ENCODE assay signal across 9 mouse cellular contexts in genomic region chr6:28834046-28834445, GRCm38 (mm10). TPM values are rescaled to one million over a fixed set of nuclear protein-coding genes. Genes with fewer than 3 reads are reported as not detected.
DNase-seq lines count a peak whose midpoint lies in the region; ATAC-seq and TF ChIP-seq lines count a peak whose summit lies in the region.
"Had no signal": no experiment of that assay in that cellular context is flagged by ENCODE, and none has a peak within 500 bp of the region (broad histone marks: within the 10 kb centered on the region; RNA-seq: fewer than 3 reads in every experiment).

No protein-coding gene starts in this region.

- WGBS in forebrain, embryonic 14.5 days, result 37% methylated on average over 2 of the region's 2 CpGs
- WGBS in limb, embryonic 12.5 days, result 45% methylated on average over 2 of the region's 2 CpGs

- H3K4me2 ChIP-seq in forebrain, embryonic 14.5 days (ENCODE audit: low read length), result peak overlapping the region; percentile 96
- peak overlapping the region; percentile 100 for H3K4me2 ChIP-seq in limb, embryonic 12.5 days

- DNase-seq in layer of hippocampus, adult 2 months (ENCODE audit: low spot score in 2 of 2), result no peak
- DNase-seq in layer of hippocampus, postnatal 36 days, result no peak
- DNase-seq in forebrain, embryonic 14.5 days (ENCODE audit: low spot score), result no peak
- peak; percentile 38 for DNase-seq in retina, postnatal 1 day
- no peak for DNase-seq in right cerebral cortex, postnatal 36 days (ENCODE audit: low spot score in 2 of 2)
- DNase-seq: lung, adult 18-20 months had no signal

- H3K9ac ChIP-seq in forebrain, embryonic 14.5 days (ENCODE audit: low read length), result peak overlapping the region; percentile 92; the same call in 1 of the 2 replicates
- no peak overlapping the region for H3K9ac ChIP-seq in limb, embryonic 12.5 days (replicated peaks)

- 0 out of 2 replicates have a peak, but pooled peaks cover 8% of the 10 kb centered on the region for H3K36me3 ChIP-seq in forebrain, embryonic 14.5 days (ENCODE audit: control insufficient read depth, insufficient read depth, low read length)
- H3K36me3 ChIP-seq in limb, embryonic 12.5 days, result peaks cover 6% of the 10 kb centered on the region; the same call in 1 of the 2 replicates

- no peaks in the 10 kb centered on the region for H3K9me3 ChIP-seq in forebrain, embryonic 14.5 days (replicated peaks; ENCODE audit: control insufficient read depth, low read length)
- no peaks in the 10 kb centered on the region for H3K9me3 ChIP-seq in limb, embryonic 12.5 days

- H3K4me3 ChIP-seq in layer of hippocampus, adult 2 months, result peak overlapping the region; percentile 73
- H3K4me3 ChIP-seq in forebrain, embryonic 14.5 days (ENCODE audit: low read depth, low read length), result peak overlapping the region; percentile 74
- H3K4me3 ChIP-seq in limb, embryonic 12.5 days (replicated peaks), result peak overlapping the region; percentile 67; the same call in 1 of the 2 replicates

- no peaks in the 10 kb centered on the region for H3K27me3 ChIP-seq in forebrain, embryonic 14.5 days (replicated peaks; ENCODE audit: control insufficient read depth, insufficient read depth, low read length)
- peaks cover 59% of the 10 kb centered on the region for H3K27me3 ChIP-seq in limb, embryonic 12.5 days

- peaks cover 22% of the 10 kb centered on the region for H3K4me1 ChIP-seq in forebrain, embryonic 14.5 days (ENCODE audit: control insufficient read depth, insufficient read depth, low read length)
- peaks cover 25% of the 10 kb centered on the region for H3K4me1 ChIP-seq in limb, embryonic 12.5 days (replicated peaks)

- TF ChIP-seq CTCF in layer of hippocampus, adult 2 months (conservative IDR thresholded peaks at IDR 0.05), result no peak

- ATAC-seq in forebrain, embryonic 14.5 days, result no peak
- no peak for ATAC-seq in limb, embryonic 12.5 days (ENCODE audit: insufficient number of reproducible peaks, insufficient read depth, low FRiP score, low TSS enrichment, low read depth)
- no peak for ATAC-seq in activated CD4-positive, CD25-positive, alpha-beta regulatory T cell, adult 4 months
- ATAC-seq in inflammation-experienced regulatory T-cells, adult 6 months, result no peak

- H3K27ac ChIP-seq in layer of hippocampus, adult 2 months, result peak overlapping the region; percentile 100
- H3K27ac ChIP-seq in forebrain, embryonic 14.5 days (ENCODE audit: low read depth, low read length), result no peak overlapping the region
- no peak overlapping the region for H3K27ac ChIP-seq in limb, embryonic 12.5 days

RNA-seq across cellular contexts. Expression of gene Lrrc4, which starts 2.5 kb away (rescaled TPM):
- 10 to 100 TPM; 96.2 to 98.8 TPM for total RNA-seq in layer of hippocampus, adult 2 months (2021)
- 10 to 100 TPM; 88.9 to 90.2 TPM for total RNA-seq in layer of hippocampus, postnatal 36 days (2021)
- 5.8 and 7.6 TPM in 2 replicates for polyA plus RNA-seq in forebrain, embryonic 14.5 days (2014; fragmentation: Nextera tagmentation; extraction: Ambion mirVana)
- 0.41 and 0.50 TPM in 2 replicates for polyA plus RNA-seq in limb, embryonic 12.5 days (2016; fragmentation: Nextera tagmentation; extraction: Ambion mirVana)
- polyA plus RNA-seq in activated CD4-positive, CD25-positive, alpha-beta regulatory T cell, adult 4 months (2017; shearing (Covaris generic)), result under 1 TPM; 0.37 to 0.42 TPM
- polyA plus RNA-seq in inflammation-experienced regulatory T-cells, adult 6 months (2017; shearing (Covaris generic)), result under 1 TPM in 2 of 3 experiments, not detected in 1; 0.20 to 0.31 TPM
